Mouse (Mus musculus) urinary bladder, postnatal 36 days (tissue): ENCODE measurements around the gene Pstk.
A peak's percentile ranks its signal among the peaks of the same experiment; 100 is the strongest.
"Not testable (repeated sequence)": the region's sequence is repeated elsewhere in the genome, so short reads cannot be mapped to it uniquely, and the experiment has no call there.

Experiments
- DNase-seq, 2 experiments: peaks; one replicate each; pipeline ENCODE4 v3.0.0; 2022; ENCODE audit warnings: low spot score in 2 of 2, mixed read lengths in 1 of 2

Gene Pstk

GRCm38 (mm10) chr7:131411941-131412270 lies 41.0 kb downstream of the Pstk start:
- DNase-seq = no peak

GRCm38 (mm10) chr7:131416742-131417141 lies 45.8 kb downstream of the Pstk start:
- DNase-seq = not testable (repeated sequence)

GRCm38 (mm10) chr7:131417605-131418004 lies 46.7 kb downstream of the Pstk start:
- no peak for DNase-seq

- no peak for DNase-seq
These were observed 54.0 kb downstream of the Pstk start for GRCm38 (mm10) chr7:131424912-131425311.

- DNase-seq = no peak
These were observed 56.4 kb downstream of the Pstk start for GRCm38 (mm10) chr7:131427331-131427730.

- peak in 1 of 2 experiments; percentile 7 for DNase-seq
These were observed 61.3 kb downstream of the Pstk start for GRCm38 (mm10) chr7:131432244-131432643.

- no peak for DNase-seq
These were observed 63.3 kb downstream of the Pstk start for GRCm38 (mm10) chr7:131434276-131434675.

GRCm38 (mm10) chr7:131437051-131437450 lies 66.1 kb downstream of the Pstk start:
- no peak for DNase-seq
